Mouse (Mus musculus): ENCODE results near the gene Map3k3.
"Not testable (repeated sequence)": the region's sequence is repeated elsewhere in the genome, so short reads cannot be mapped to it uniquely, and the experiment has no call there.

Map3k3 gene

DNA sequence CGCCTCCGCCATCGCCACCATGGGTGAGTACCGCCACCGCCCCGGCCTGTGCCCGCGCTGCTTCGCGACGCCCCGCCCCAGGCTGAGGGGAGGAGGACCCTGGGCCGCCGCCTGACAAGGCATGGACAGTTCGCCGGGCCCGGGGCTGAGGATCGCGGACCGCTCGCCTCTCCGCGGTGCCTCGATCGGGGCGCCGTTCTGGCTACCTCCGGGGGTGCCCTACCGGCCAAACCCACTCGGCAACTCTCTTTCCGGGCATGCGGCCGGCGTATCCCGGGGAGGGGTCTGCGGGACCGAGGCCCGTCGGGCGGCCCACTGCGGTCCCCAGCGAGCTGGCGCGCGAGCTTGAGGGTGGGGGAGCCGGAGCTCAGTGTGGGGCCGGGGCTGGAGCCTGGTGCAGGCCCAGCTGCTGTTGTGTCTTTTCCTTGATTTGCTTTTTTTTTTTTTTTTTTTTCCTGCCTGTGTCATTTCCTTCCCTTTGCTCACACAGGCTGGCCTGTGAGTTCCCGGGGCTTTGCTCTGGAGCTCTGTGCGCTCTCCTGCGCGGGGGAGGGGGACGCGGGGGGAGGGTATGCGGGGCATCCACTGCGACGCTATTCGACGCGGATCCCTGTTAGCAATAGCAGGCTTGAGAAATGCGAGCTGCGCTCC is 623 bp downstream of the Map3k3 start:
- peak; percentile 86 for DNase-seq (ENCODE audit: low spot score)

DNA sequence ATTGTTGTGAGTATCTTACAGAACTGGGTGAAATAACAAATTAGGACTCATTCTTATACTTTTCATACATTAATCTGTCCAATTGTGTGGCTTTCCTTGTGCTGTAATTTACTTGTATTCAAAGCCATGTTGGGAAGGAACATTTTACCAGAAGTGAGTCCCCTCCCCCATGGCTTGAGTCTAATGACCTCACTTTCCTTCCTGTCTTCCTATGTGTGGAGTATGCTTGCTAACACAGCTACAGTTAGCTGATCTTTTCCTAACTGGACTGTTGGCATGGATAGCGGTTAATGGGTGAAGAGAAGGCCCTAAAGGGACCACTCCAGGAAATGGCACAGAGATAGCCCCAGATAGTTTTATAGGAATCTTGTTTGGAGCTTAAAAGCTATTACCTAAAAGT is 13.8 kb downstream of the Map3k3 start:
- DNase-seq (ENCODE audit: low spot score) = no peak

DNA sequence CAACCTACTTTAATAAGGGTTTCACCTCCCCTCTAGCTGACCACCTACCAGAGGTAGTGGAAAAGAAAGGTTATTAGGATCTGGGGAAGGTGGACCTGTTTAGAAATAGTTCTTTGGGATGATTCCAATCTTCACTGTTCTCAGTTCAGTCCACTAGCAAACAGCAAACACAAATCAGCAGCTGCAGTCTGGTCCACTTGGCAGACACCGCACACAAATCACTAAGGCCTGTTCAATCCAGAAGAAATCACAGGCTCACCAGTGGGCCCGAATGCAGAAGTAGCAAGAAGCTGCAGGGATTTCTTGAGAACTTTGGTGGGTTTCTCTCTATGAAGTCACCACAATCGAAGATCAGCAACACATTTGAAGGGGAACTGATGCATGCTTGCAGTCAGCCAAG is 18.5 kb downstream of the Map3k3 start:
- no peak for DNase-seq (ENCODE audit: low spot score)

DNA sequence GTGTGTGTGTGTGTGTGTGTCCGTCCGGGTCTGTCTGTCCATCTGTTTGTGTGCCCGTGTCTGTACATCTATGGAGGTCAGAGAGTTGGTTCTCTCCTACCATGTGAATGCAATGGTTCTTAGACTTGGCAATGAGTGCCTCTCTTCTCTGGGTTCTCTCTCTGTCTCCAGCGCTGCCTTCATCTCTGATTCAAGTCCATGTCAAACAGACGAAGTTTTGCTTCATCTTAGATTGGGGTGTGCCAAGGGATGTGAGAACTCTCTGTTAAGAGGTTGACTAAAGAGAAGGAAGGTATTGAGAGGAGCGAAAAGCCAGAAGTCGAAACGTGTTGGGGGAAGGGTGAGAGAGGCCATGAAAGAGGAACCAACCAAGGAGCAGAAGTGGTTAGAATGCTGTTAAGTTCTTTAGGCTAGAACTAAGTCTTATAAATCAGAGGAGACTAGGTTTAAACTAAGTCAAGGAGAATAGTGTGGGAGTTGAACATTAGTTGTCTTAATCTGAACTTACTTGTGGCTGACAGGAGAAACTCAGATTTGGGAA is 21.7 kb downstream of the Map3k3 start:
- DNase-seq (ENCODE audit: low spot score) = no peak

DNA sequence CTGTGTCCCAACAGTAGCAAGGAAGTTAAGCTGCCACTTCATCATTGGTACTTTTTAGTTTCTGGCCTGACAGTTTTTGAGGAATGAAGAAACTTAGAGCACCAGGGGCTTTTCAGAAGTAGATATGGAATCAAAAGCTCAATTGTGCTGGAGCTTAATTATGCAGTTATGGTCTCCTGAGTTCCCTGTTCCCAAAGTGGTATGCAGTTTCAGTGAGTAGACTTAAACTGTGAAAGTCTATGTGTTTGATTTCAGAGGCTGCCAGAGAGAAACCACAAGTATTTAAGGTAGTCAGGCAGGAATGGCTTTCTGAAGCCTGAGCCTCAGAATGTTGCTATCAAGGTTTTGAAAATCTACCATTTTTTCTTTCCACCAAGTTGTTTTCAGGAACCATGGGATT is 27.3 kb downstream of the Map3k3 start:
- no peak for DNase-seq (ENCODE audit: low spot score)

DNA sequence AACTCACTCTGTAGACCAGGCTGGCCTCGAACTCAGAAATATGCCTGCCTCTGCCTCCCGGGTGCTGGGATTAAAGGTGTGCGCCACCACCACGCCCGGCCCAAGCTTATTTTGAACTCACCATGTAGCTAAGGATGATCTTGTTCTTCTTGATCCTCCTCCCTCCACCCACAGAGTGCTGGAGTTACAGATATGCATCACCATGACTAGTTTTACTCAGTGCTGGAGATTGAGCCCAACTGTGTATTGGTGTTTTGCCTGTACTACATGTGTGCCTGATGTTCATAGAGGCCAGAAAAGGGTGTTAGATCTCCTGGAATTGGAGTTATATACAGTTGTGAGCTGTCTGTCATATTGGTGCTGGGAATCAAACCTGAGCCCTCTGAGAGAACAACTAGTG is 37.8 kb downstream of the Map3k3 start:
- DNase-seq (ENCODE audit: low spot score) = no peak

DNA sequence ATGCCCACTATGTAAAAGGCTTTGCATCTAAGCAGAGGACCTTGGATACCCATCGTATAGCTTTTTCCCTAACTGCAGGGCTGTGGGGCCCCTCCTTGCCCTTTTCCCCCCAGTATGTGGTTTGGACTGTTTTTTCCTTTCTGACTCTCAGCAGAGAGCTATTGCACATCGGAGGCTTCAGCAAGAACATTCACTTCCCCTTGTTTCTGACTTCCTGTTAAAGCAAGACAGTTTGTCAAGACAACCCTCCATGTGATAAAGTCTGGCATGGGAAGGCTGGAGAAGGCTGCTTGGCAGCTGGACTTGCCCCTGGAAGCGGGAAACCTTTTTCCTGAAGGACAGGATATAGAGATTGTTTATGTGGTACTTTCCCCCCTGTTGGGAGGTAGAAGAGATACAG is 38.3 kb downstream of the Map3k3 start:
- no peak for DNase-seq (ENCODE audit: low spot score)

DNA sequence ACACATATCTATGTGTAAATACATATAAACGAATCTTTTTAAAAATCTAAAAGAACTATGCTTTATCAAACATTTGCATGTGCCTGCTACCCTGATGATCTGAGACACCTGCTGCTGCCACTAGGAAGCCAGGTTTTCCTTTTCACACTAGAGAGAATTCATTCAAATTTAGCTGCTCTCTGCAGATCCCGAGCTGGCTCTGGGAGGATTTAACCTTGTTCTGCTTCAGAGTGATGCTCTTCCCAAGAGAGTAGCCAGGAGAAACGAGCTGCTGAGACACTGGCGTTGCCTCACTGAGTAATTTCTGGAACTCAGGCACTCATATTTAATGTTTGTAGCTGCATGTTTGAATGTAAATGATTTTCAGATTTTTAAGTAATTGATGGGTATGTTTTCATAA is 40.4 kb downstream of the Map3k3 start:
- no peak for DNase-seq (ENCODE audit: low spot score)

DNA sequence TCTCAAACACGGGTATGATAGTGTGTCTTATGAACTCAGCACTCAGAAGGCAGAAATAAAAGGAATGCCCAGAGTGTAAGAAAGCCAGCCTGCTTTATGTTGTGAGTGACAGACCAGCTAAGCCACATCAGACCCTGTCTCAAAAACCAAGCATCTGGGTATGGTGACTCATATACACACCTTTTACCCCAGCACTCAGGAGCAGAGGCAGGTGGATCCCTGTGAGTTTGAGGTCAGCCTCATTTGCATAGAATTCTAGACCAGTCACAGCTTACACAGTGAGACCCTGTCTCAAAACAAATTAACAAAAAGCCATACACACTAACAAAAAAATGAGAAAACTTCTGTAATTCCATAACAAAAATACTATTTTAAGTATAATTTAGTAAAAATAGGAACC is 41.4 kb downstream of the Map3k3 start:
- no peak for DNase-seq (ENCODE audit: low spot score)

DNA sequence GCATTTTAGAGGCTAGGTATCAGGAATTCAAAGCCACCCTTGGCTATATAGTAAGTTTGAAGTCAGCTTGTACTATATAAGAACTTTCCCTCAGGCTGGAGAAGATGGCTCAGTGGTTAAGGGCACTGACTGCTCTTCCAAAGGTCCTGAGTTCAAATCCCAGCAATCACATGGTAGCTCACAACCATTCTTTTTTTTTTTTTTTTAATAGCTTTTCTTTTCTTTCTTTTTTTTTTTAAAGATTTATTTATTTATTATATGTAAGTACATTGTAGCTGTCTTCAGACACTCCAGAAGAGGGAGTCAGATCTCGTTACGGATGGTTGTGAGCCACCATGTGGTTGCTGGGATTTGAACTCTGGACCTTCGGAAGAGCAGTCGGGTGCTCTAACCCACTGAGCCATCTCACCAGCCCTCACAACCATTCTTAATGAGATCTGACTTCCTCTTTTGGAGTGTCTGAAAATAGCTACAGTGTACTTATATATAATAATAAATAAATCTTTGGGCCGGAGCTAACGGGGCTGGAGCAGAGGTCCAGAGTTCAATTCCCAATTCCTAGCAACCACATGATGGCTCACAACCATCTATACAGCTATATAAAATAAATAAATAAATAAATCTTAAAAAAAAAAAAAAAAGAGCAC is 42.4 kb downstream of the Map3k3 start:
- DNase-seq (ENCODE audit: low spot score) = not testable (repeated sequence)

DNA sequence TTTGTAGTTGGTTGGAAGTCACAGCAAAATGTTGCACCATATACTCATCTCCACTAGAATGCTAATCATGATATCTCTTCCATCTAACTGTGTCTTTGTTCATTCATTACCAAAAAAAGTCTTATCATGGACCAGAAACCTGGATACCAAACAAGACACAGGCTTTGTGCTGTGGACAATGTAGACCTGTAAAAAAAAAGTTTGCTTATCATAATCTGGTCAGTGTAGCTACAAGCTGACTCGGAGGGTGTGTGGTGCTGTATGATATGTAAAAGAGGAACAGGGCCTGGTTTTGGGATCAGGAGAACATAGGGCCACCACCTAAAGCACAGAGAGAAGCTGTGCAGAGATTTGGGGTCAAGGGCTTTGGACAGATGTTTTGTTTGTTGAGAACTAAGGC is 45.1 kb downstream of the Map3k3 start:
- no peak for DNase-seq (ENCODE audit: low spot score)

DNA sequence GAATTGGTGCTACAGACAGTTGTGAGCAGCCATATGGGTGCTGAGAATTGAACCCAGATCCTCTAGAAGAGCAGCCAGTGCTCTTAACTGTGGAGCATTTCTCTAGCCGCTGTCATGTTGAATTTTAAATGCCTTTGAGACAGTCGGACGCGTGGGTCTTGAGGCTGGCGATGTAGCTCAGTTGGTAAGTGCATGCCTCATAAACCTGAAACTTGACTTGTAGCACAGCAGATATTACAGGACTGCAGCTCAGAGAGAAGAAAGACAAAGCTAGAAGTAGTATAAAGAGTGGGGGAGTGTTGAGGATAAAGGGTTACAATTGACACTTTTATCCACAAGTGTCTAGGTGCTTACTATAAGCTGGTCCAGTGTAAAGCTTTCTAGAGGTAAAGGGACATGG is 48.1 kb downstream of the Map3k3 start:
- DNase-seq (ENCODE audit: low spot score) = no peak

DNA sequence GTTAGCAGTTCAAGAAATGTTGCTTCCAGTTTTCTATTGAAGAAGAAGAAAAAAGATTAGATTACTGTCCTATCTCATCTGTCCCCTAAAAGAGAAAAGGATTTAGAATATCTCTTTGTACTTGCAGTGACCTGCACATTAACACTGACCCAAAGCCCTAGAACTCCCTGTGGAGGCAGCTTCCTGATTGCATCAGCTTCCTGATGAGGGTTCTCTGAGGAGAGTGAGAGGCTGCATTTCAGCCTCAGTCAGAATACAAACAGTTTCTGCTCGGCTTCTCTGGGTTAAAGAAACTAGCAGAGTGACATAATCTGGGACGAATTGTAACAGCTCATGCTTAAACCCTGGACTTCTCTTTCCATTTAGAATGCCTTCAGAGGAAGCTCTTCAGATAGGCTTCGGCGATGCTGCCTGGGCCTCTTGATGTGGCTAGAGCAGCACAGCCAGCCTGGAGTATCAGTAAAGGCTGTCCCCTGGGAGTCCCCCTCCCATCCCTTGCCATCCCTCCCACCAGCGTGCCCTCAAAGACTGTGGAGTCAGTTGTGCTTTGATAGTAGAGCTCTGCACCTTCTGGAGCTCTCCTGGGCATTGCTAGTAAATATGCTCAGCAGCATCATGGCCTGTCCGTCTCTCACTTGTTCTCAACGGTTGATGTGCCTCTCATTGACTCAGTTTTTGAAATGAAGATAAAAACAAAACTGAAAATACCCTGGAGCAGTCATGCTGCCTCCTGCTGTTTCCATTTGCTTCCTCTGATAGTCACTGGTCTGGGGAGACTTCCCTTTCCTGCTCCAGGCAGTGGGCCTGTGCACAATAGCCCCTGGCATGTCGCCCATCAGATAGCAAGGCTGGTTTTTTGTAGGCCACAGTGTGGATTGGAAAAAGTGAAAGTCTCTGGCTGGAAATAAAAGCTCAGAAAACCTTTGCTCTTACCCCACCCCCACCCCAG is 50.4 kb downstream of the Map3k3 start:
- no peak for DNase-seq (ENCODE audit: low spot score)

DNA sequence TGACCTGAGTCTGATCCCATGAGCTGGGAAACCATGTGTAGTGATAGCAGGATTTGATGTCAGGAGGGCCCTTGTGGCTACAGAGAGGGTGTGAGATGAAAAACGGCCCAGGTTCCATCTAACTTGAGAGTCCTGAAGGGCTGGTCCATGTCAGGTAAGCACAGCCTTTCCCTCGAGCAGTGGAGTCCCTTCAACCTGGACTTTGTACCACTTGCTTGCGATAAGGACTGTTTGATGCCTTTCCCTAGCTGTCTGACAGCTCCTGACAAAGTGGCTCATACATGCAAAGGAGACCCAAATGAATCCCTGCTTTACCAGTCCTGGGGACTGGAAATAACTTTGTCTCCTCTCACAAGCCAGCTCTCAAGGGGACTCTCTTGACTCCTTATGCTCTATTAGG is 66.8 kb downstream of the Map3k3 start:
- no peak for DNase-seq (ENCODE audit: low spot score)

DNA sequence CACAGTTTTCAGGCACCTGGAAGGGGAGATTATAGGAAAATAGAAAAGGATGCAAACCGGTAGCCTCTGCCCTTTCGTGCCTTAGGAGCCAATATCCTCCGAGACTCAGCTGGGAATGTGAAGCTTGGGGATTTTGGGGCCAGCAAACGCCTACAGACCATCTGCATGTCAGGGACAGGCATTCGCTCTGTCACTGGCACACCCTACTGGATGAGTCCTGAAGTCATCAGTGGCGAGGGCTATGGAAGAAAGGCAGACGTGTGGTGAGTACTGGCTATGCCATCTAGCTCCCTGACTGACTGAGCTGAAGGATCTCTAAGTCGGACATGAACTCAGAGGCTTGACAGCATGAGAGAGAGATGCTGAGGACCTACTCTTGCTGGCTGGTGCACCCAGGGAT is 67.7 kb downstream of the Map3k3 start:
- DNase-seq (ENCODE audit: low spot score) = no peak

DNA sequence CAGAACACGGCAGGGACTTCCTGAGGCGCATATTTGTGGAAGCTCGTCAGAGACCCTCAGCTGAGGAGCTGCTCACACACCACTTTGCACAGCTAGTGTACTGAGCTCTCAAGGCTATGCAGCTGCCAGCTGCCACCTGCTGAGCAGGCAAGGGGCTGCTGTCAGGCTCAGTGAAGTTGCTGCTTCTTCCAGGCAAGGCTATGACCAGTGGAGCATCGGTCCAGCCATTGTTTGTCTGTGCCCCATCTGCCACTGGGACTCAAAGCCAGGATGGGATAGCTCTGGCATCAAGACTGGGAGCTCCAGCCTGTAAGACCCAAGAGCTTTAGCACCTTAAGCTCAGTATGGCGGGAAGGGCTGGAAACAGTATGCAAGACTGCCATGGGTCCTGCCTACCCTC is 69.7 kb downstream of the Map3k3 start:
- DNase-seq (ENCODE audit: low spot score) = no peak

DNA sequence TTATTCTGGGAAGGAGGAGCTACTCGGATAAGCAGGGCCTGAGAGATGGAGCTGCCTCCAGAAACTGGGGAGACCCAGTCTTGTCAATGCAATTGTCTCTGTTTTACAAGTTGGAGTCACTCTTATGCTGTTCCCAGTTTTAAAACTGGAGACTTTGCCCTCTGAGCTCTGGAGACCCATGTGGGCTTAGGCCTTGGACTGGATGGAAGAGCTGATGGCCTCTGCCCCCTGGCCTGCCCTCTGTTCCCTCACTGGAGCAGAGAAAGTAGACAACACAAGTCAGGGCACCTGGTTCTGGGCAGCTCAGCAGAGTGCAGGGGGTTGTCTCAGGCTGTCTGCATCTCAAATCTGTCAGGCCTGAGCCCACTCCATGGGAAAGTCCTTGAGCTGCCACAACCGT is 70.4 kb downstream of the Map3k3 start:
- no peak for DNase-seq (ENCODE audit: low spot score)

DNA sequence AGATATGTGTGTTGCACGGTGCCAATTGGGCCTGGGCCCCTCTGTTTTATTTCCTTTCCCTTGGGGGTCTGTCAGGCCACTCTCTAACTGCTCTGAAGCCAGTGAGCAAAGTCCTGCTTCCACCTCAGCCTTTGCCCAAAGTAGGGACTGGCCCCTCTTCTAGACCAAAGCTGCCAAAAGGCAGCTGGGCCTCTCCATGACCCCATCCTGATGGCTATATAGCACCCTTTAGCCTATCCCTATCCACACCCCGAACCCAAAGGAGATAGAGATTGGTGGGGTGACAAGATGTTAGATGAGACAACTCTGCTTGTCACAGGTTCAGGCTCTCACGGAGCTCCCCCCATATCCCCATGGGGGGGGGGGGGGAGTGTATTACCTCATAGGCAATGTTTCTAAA is 71.3 kb downstream of the Map3k3 start:
- DNase-seq (ENCODE audit: low spot score) = no peak

DNA sequence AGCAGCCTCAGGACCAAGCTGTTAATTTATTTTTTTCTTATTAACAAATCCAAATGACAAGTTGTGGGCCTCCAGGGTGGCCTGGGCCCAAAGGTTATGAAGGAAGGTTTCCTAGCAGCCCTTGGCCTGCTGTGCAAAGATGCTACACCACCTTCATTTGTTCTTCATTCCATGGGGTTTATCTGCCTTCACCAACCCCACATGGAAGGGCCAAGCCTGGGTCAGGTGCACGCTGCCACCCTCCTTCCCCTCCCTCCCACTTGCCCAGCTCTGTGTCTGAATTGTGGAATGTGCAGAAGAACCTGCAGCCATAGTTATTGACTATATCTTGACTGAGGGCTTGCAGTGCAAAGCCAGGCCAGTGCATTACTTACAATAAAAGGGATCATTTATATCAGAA is 71.8 kb downstream of the Map3k3 start:
- DNase-seq (ENCODE audit: low spot score) = no peak

DNA sequence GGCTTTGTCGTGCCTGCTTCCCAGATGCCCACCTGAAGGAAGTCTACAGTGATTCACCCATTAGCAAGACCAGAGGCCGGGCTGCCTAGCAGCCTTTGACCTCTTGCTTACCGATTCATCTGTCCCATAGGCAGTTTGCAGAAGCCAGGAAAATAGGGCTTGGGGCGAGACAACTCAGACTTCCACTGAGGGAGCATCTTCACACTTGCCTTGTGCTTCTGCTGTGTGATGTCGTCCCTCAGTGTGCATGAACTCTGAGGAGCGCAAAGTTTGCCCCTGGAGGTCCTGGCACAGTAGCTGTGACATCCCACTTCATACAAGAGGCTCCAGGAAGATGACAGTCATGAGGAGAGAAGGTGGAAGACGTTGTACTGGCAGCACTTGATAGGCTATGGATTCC is 72.7 kb downstream of the Map3k3 start:
- DNase-seq (ENCODE audit: low spot score) = no peak

DNA sequence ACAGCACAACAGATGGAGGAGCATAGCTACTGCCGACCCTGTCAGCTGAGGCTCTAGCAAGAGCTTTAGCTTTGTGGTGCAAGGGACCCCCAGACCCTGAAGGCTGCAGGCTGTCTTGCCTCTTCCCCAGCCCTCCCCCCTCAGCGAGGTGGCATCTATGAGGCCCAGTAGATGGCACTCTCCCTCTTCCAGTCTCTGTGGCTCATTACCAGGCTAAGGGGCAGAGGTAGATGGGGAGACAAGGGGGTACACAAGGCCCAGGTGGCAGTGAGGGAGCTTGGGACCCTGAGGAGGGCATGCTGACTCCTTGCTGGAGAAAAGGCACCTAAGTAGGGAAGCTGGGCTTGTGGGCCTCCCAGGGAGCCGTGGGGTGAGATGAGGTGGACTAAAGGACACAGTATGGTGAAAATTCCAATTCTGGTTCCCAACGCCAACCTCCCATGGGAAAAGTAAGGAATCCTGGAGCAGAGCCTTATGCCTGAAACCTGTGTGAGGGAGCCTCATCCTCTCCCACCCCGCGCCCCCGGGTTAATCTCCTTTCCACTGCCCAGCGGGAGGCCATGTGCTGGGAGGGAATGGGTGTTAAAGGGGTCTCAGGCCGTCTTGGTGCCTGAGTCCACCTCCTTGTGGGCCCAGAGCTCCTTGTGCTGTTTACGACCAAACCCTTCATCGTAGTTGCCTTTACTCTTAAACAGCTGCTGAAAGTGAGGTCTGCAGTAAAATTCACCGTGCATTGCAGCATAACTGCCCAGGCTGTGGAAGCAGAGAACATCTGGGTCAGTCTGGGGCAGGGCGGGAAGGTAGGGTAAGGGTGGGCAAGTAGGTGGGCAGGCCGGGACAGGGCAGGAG is 73.9 kb downstream of the Map3k3 start:
- DNase-seq (ENCODE audit: low spot score) = no peak

DNA sequence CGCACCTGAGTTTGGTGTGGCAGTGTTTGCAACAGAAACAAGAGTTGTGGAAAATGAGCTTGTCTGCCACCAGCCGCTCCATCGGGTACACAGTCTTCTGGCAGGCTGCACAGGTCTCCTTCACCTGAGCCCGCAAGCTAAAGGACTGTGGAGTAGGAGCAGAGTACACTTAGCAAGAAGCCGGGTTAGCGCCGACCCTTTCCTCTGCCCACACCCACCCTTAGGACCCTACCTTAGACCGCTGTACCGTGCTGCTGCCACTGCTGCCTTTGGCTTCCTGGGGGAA is 74.5 kb downstream of the Map3k3 start:
- DNase-seq (ENCODE audit: low spot score) = no peak

Measured in embryo, embryonic 10 days (tissue).